Mouse (Mus musculus) midbrain, postnatal 0 days (tissue): ENCODE results near the gene Brsk1. TPM values are rescaled to one million over a fixed set of nuclear protein-coding genes. Genes with fewer than 3 reads are reported as not detected.

Experiments
- ATAC-seq: fragments of 200-750 bp; cut with Nextera tagmentation; 2 replicates; pipeline ENCODE4 v1.8.0; 2017; ENCODE audit warnings: moderate number of reproducible peaks, mild to moderate bottlenecking, moderate TSS enrichment, moderate library complexity; ENCODE audit not compliant: low FRiP score
- DNase-seq: peaks from one replicate; pipeline ENCODE4 v3.0.0-alpha.2; 2015; ENCODE audit warnings: low spot score
- H3K27ac ChIP-seq: fragments of 300-500 bp; sonication (generic); 2 replicates; pipeline ENCODE4 v1.5.1; 2014; ENCODE audit warnings: low read depth, mild to moderate bottlenecking, low read length, mixed read lengths
- H3K27me3 ChIP-seq: fragments of 300-500 bp; sonication (generic); 2 replicates; pipeline ENCODE4 v1.6.1; 2014; ENCODE audit warnings: low read length, control low read depth, mixed read lengths; ENCODE audit not compliant: insufficient read depth
- H3K36me3 ChIP-seq: fragments of 300-500 bp; sonication (generic); 2 replicates; pipeline ENCODE4 v1.6.1; 2014; ENCODE audit warnings: low read length, control low read depth, mixed read lengths; ENCODE audit not compliant: insufficient read depth
- H3K4me1 ChIP-seq: fragments of 300-500 bp; sonication (generic); 2 replicates; pipeline ENCODE4 v1.6.1; 2014; ENCODE audit warnings: mild to moderate bottlenecking, control low read depth, antibody characterized with exemption, low read length, mixed read lengths; ENCODE audit not compliant: insufficient read depth
- H3K4me2 ChIP-seq: fragments of 300-500 bp; sonication (generic); 2 replicates; pipeline ENCODE4 v1.6.1; 2014; ENCODE audit warnings: low read depth, mild to moderate bottlenecking, low read length, mixed read lengths; ENCODE audit not compliant: poor library complexity, severe bottlenecking
- H3K4me3 ChIP-seq: fragments of 300-500 bp; sonication (generic); 2 replicates; pipeline ENCODE4 v1.5.1; 2014; ENCODE audit warnings: low read depth, mild to moderate bottlenecking, low read length, moderate library complexity
- H3K9ac ChIP-seq: fragments of 300-500 bp; sonication (generic); replicated peaks from 2 replicates; pipeline ENCODE4 v1.6.1; 2014; ENCODE audit warnings: mild to moderate bottlenecking, low read length, moderate library complexity, mixed read lengths; ENCODE audit not compliant: poor library complexity, severe bottlenecking
- H3K9me3 ChIP-seq: fragments of 300-500 bp; sonication (generic); 2 replicates; pipeline ENCODE4 v1.6.1; 2016; ENCODE audit warnings: low read length, control low read depth
- CTCF ChIP-seq: IDR thresholded peaks from 2 replicates; pipeline ENCODE4 v1.5.1; 2016; ENCODE audit warnings: antibody characterized with exemption, mild to moderate bottlenecking
- WGBS: fragments of 180-500 bp; shearing (Covaris S2); extraction: QIAGEN DNeasy Blood & Tissue Kit; methylation state at CpG from one replicate; pipeline ENCODE4 v1.1.7; 2014; 5-methylcytosine and 5-hydroxymethylcytosine counted together
- polyA plus RNA-seq: library from polyadenylated mRNA; unstranded; fragments of >200 nt; fragmentation: Nextera tagmentation; extraction: Ambion mirVana; gene quantifications from 2 replicates; pipeline ENCODE4 v1.2.1, GENCODE M21; 2015
- total RNA-seq: library from RNA; depleted of rRNA; stranded (reverse); fragments of >200 nt; gene quantifications from 2 replicates; pipeline ENCODE4 v1.2.3, GENCODE M21; 2014; rRNA removed

Brsk1 gene
- total RNA-seq (202 and 226 TPM in 2 replicates), polyA plus RNA-seq (6.9 and 7.2 TPM in 2 replicates)

DNA sequence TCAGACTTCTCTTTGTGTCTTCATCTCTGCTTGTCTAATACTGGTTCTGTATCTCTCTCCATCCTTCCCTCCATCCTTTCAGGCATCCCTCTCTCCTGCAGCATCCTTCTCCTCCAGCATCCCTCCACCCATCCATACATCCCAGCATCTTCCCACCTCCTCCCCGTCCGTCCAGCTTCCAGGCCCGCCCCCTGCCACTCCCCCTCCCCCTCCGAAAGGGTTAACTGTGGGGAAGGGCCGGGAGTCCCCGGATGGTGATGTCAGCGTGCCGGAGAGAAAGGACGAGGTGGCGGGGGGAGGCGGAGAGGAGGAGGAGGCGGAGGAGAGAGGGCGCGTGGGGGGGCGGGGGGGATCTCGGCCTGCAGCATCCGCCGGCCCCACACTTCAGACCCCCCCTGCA lies at the start of gene Brsk1:
Gene Brsk1 (plus strand): TSS at position 218 of the 400 bp plus-strand sequence.
- peak; percentile 91 for ATAC-seq
- 3% methylated on average over 6 of the region's 18 CpGs for WGBS
- H3K9ac ChIP-seq = peak within 1 kb of the TSS; percentile 100
- H3K4me2 ChIP-seq = peak within 1 kb of the TSS; percentile 79
- peak within 1 kb of the TSS; percentile 96 for H3K27ac ChIP-seq
- H3K4me3 ChIP-seq = peak within 1 kb of the TSS; percentile 97
- H3K27me3 ChIP-seq = no peaks in the 10 kb centered on the region
- peaks cover 20% of the 10 kb centered on the region for H3K36me3 ChIP-seq
- H3K9me3 ChIP-seq = no peaks in the 10 kb centered on the region
- H3K4me1 ChIP-seq = no peaks in the 10 kb centered on the region
- peak; percentile 93 for DNase-seq
- no peak for TF ChIP-seq CTCF

DNA sequence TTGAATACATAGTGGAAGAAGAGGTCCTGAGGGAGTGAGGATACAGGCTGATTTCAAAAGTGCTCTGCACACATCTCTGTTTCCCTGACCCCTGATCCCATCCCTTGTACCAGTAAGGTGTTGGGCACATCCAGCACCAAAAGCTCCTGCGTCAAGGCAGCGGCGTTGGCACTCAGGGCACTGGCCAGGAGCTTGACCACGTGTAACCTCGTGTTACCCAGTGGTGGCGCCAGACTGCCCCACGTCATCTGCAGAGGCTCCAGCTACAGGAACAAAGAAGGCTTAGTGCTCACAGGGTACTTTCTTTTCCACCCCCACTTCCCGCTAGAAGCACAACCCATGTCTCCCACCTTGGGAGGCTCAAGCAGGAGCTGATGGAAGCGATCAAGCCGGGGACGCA lies 49.2 kb upstream of the Brsk1 start:
- peaks cover 61% of the 10 kb centered on the region for H3K36me3 ChIP-seq
- ATAC-seq = no peak
- no peak overlapping the region for H3K9ac ChIP-seq
- TF ChIP-seq CTCF = no peak; the same call in 1 of the 2 replicates
- H3K27me3 ChIP-seq = no peaks in the 10 kb centered on the region
- H3K27ac ChIP-seq = no peak overlapping the region
- no peaks in the 10 kb centered on the region for H3K4me1 ChIP-seq
- H3K4me3 ChIP-seq = no peak overlapping the region
- DNase-seq = no peak
- H3K4me2 ChIP-seq = no peak overlapping the region
- no peaks in the 10 kb centered on the region for H3K9me3 ChIP-seq
- WGBS = 82% methylated on average over 11 of the region's 11 CpGs

DNA sequence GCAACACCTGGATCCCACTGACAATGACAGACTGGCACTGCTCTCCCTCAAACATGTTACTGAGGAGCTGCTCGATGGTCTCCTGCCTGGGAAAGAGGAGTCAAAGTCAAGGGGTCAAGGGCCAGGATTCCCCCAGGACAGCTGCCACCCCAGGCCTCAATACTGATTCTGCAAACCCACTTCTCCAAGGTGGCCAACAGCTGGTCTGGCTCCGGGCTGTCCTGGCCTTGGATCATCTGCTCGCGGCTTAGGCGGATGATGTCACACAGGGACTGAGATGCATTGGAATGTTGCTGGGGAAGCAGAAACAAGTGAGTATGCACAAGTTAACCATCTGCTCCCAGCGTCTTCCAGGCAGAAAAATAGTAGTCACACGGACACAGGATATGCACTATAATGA lies 48.4 kb upstream of the Brsk1 start:
- ATAC-seq (no peak), DNase-seq (no peak)
- H3K27ac ChIP-seq = no peak overlapping the region
- H3K4me3 ChIP-seq = no peak overlapping the region
- TF ChIP-seq CTCF = no peak
- H3K9ac ChIP-seq = no peak overlapping the region
- H3K4me2 ChIP-seq = no peak overlapping the region
- no peaks in the 10 kb centered on the region for H3K9me3 ChIP-seq
- H3K36me3 ChIP-seq = peaks cover 61% of the 10 kb centered on the region
- H3K4me1 ChIP-seq = no peaks in the 10 kb centered on the region
- WGBS = 89% methylated on average over 7 of the region's 7 CpGs
- no peaks in the 10 kb centered on the region for H3K27me3 ChIP-seq

DNA sequence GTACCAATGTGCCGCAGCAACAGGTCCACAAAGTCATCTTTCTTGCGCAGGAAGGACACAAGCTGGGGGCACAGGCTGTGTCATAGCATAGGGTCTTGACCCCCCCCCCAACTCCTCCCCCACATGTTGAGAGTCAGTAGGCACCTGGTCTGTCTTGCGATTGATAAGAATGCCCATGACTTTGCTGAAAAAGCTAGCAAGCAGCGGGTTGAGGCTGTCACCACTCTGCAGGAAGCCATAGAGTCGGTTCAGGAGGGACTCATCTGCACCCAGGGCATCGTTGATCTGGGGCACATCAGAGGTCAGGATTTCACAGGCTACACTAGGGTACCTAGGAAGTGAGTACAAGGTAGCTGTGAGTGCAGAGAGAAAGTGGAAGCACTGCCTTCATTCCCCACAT lies 47.2 kb upstream of the Brsk1 start:
- Histone ChIP-seq H3K4me3 (no peak overlapping the region), H3K4me2 (no peak overlapping the region), H3K27me3 (no peaks in the 10 kb centered on the region), H3K9ac (no peak overlapping the region), H3K36me3 (peaks cover 57% of the 10 kb centered on the region), H3K9me3 (no peaks in the 10 kb centered on the region), H3K27ac (no peak overlapping the region), H3K4me1 (no peaks in the 10 kb centered on the region)
- WGBS = 94% methylated on average over 6 of the region's 6 CpGs
- TF ChIP-seq CTCF = no peak
- ATAC-seq (no peak), DNase-seq (no peak)

DNA sequence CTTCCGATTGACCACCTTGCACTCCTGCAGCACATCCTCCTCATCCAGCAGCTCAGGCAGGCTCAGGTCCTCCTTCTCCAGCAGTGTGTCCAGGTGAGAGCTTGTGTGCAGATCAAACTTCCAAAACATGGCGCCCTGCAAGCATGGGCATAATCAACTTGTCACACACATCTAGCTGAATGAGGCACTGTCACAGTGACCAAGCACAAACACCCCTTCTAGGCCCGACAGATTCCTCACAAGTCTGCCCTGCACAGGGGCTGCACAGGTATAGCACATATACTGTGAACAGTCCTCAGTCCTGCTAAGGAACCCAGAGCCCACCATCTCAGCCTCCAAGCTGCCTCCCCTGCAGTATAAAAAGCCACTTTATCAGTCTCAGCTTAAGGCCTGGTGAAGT lies 43.6 kb upstream of the Brsk1 start:
- Histone ChIP-seq H3K27ac (no peak overlapping the region), H3K9me3 (no peaks in the 10 kb centered on the region), H3K4me2 (no peak overlapping the region), H3K4me3 (no peak overlapping the region), H3K4me1 (no peaks in the 10 kb centered on the region), H3K27me3 (no peaks in the 10 kb centered on the region), H3K9ac (no peak overlapping the region), H3K36me3 (peaks cover 36% of the 10 kb centered on the region)
- ATAC-seq (no peak), DNase-seq (no peak)
- no peak for TF ChIP-seq CTCF
- WGBS = 89% methylated on average over 3 of the region's 3 CpGs

DNA sequence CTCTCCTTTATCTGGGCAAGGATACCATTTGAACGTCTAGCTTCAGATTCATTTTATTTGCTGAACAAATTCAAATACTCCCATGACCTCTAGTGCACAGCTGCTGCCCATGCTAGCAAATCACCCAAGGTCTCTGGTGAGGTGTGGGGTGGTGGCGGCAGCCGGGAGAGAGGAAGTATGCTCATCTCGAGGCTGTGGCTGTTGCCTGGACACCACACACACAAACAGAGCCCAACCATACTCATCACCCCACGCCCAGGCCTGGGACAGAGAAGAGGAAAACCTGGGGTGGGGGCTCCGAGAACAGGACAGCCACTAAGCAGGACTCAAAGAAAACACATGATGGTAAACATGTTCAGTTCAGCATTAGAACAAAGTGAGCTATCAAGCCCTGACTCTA lies 43.1 kb upstream of the Brsk1 start:
- Histone ChIP-seq H3K36me3 (peaks cover 32% of the 10 kb centered on the region), H3K27ac (no peak overlapping the region), H3K27me3 (no peaks in the 10 kb centered on the region), H3K9ac (no peak overlapping the region), H3K4me1 (no peaks in the 10 kb centered on the region), H3K4me2 (no peak overlapping the region), H3K9me3 (no peaks in the 10 kb centered on the region), H3K4me3 (no peak overlapping the region)
- 80% methylated on average over 6 of the region's 6 CpGs for WGBS
- no peak for ATAC-seq
- DNase-seq = no peak
- TF ChIP-seq CTCF = no peak
